Mouse (Mus musculus) spleen, adult 2 months (tissue): ENCODE measurements around the gene Kif26a. TPM values are rescaled to one million over a fixed set of nuclear protein-coding genes. Genes with fewer than 3 reads are reported as not detected.

Experiments used
- DNase-seq, 2 experiments: peaks; one replicate each; pipeline versions ENCODE4 v3.0.0 to v3.0.0-alpha.2; 2012 to 2021; ENCODE audit warnings: low spot score in 2 of 2, low read depth in 1 of 2
- H3K27ac ChIP-seq: fragments of 200-500 bp; 2 replicates; pipeline ENCODE4 v1.5.1; 2012; ENCODE audit warnings: low read length, inconsistent platforms; ENCODE audit not compliant: insufficient read depth
- H3K27me3 ChIP-seq: fragments of 200-500 bp; 2 replicates; pipeline ENCODE4 v1.6.1; 2012; ENCODE audit warnings: mild to moderate bottlenecking, moderate library complexity, low read length, inconsistent platforms; ENCODE audit not compliant: control insufficient read depth, insufficient read depth
- H3K36me3 ChIP-seq: fragments of 200-500 bp; 2 replicates; pipeline ENCODE4 v1.6.1; 2012; ENCODE audit warnings: mild to moderate bottlenecking, low read length, inconsistent platforms; ENCODE audit not compliant: control insufficient read depth, insufficient read depth
- H3K4me1 ChIP-seq: fragments of 200-500 bp; 2 replicates; pipeline ENCODE4 v1.6.1; 2011; ENCODE audit warnings: inconsistent platforms; ENCODE audit not compliant: control insufficient read depth, insufficient read depth, insufficient read length
- H3K4me3 ChIP-seq: fragments of 200-500 bp; 2 replicates; pipeline ENCODE4 v1.5.1; 2011; ENCODE audit warnings: mild to moderate bottlenecking, inconsistent platforms; ENCODE audit not compliant: insufficient read depth, insufficient read length; ENCODE audit errors: extremely low read depth
- CTCF ChIP-seq: fragments of 200-500 bp; IDR thresholded peaks from 2 replicates; pipeline ENCODE4 v1.5.1; 2011; ENCODE audit warnings: mild to moderate bottlenecking, inconsistent platforms; ENCODE audit not compliant: insufficient read depth, insufficient read length, insufficient replicate concordance; ENCODE audit errors: extremely low read depth
- POLR2A ChIP-seq: fragments of 200-500 bp; IDR thresholded peaks from 2 replicates; pipeline ENCODE4 v1.6.1; 2011; ENCODE audit warnings: low read depth, low read length, inconsistent platforms
- WGBS: fragments of 180-500 bp; shearing (Covaris S2); methylation state at CpG from one replicate; pipeline ENCODE4 v1.1.7; 2018; 5-methylcytosine and 5-hydroxymethylcytosine counted together
- polyA plus RNA-seq: library from polyadenylated mRNA; depleted of rRNA; stranded (reverse); fragments of >200 nt; gene quantifications from 2 replicates; pipeline ENCODE4 v1.2.3, GENCODE M21; 2012

The Kif26a gene
- polyA plus RNA-seq, 1 experiment: 1.8 TPM

DNA sequence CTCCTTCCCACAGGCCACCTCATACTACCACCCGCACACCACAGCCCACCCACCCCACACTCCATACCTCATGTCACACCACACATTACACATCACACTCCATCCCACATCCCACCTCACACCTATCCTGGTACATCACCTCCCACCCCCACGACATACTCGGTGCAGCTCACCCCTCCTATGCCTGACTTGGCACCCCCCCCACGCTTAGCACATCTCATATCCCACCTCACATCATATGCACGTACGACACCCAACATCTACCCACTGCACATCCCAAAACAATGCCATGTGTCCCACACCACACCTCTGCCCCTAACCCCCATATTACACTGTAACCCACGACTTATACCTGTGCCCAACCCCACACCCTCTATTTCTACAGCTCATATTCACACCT lies 69.5 kb downstream of the Kif26a start:
- Histone ChIP-seq H3K36me3 (no peaks in the 10 kb centered on the region), H3K27ac (no peak overlapping the region), H3K27me3 (no peaks in the 10 kb centered on the region), H3K4me1 (no peaks in the 10 kb centered on the region), H3K4me3 (no peak overlapping the region)
- DNase-seq: no peak
- 80% methylated on average over 7 of the region's 7 CpGs for WGBS
- no peak for TF ChIP-seq CTCF
- TF ChIP-seq POLR2A: no peak

DNA sequence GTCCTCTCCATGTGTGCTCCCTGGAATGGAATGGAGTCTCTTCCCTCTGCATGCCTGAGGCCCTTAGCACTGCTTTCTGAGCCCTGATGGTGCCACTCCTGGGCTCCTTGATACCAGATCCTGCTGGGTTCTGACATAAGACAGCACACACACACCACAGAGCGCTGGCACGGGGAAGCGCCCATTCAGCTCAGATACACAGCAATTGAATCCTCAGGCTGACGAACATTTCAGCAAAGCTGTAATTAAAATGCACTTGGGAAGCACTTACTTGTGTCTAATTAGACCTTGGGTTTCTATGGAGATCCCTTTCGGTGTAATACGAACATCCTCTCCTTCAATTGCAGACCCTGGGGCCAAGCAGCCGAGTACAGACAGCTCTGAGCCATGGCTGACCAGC lies 71.0 kb downstream of the Kif26a start:
- no peak for DNase-seq
- no peak overlapping the region for H3K4me3 ChIP-seq
- no peaks in the 10 kb centered on the region for H3K36me3 ChIP-seq
- H3K4me1 ChIP-seq: no peaks in the 10 kb centered on the region
- H3K27me3 ChIP-seq: no peaks in the 10 kb centered on the region
- WGBS: 84% methylated on average over 7 of the region's 7 CpGs
- no peak overlapping the region for H3K27ac ChIP-seq
- TF ChIP-seq POLR2A: no peak
- TF ChIP-seq CTCF: no peak

DNA sequence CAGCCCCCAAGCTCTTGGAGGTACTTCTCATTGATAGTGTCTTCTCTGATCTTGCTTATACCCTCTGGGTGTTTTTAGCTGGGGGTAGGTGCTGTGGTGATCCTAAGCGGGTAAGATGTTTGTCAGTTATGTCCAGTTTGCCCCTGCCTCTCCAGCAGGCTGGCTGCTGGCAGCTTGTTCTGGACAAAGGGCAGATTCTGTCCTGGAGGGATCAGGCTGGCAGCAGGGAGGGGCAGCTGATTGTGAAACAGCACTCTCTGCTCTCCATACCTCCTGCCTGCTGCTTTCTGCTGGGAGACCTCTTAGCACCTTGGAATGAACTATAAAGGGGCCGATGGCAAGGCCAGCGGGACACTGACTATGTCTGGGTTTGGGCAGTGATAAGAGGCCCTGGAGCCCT lies 71.7 kb downstream of the Kif26a start:
- no peaks in the 10 kb centered on the region for H3K4me1 ChIP-seq
- TF ChIP-seq CTCF (no peak), POLR2A (no peak)
- H3K4me3 ChIP-seq: no peak overlapping the region
- WGBS: 67% methylated on average over 3 of the region's 3 CpGs
- no peak overlapping the region for H3K27ac ChIP-seq
- no peaks in the 10 kb centered on the region for H3K36me3 ChIP-seq
- H3K27me3 ChIP-seq: no peaks in the 10 kb centered on the region
- no peak for DNase-seq

GRCm38 (mm10) chr12:112221290-112221689 lies 75.3 kb downstream of the Kif26a start:
- no peak overlapping the region for H3K27ac ChIP-seq
- WGBS: 71% methylated on average over 6 of the region's 6 CpGs
- TF ChIP-seq CTCF (no peak), POLR2A (no peak)
- no peak for DNase-seq
- no peaks in the 10 kb centered on the region for H3K27me3 ChIP-seq
- H3K4me1 ChIP-seq: no peaks in the 10 kb centered on the region
- H3K4me3 ChIP-seq: no peak overlapping the region
- no peaks in the 10 kb centered on the region for H3K36me3 ChIP-seq

GRCm38 (mm10) chr12:112221754-112222439 lies 75.9 kb downstream of the Kif26a start:
- no peak for TF ChIP-seq CTCF
- TF ChIP-seq POLR2A: no peak
- 60% methylated on average over 19 of the region's 19 CpGs for WGBS
- Histone ChIP-seq H3K4me3 (no peak overlapping the region), H3K27ac (no peak overlapping the region), H3K4me1 (no peaks in the 10 kb centered on the region), H3K27me3 (no peaks in the 10 kb centered on the region), H3K36me3 (no peaks in the 10 kb centered on the region)
- no peak for DNase-seq

DNA sequence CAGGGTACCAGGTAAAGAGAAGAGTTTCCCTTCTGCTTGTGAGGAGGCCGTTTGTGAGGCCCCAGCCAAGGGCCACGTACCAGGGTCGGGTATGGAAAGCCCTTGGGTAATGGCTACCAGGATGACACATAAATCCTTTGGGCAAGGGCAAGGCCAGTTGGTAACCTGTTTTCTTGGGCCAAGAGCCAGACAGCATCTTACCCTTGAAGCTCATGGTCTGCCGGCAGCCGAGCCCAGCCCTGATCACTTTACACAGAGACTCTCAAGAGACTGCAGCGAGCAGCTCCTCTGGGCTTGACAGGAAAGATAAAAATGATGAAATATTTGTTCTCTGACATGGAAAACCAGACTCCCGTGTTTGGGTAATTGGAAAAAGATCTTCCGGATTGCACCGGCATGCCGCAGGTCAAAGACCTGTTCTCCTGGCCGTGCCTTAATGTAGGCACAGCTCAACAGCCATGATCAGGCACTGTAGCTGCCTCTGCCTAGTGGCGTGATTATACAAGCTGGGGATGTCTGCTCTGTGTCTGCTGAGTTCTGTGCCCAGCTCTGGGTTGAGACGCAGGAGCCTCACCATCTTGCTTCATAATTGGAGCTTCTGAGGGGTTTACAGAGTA lies 77.8 kb downstream of the Kif26a start:
- no peaks in the 10 kb centered on the region for H3K36me3 ChIP-seq
- no peak for TF ChIP-seq POLR2A
- TF ChIP-seq CTCF: no peak
- H3K27me3 ChIP-seq: no peaks in the 10 kb centered on the region
- H3K4me3 ChIP-seq: no peak overlapping the region
- H3K4me1 ChIP-seq: no peaks in the 10 kb centered on the region
- no peak for DNase-seq
- no peak overlapping the region for H3K27ac ChIP-seq
- WGBS: 85% methylated on average over 13 of the region's 13 CpGs

- Histone ChIP-seq H3K4me3 (no peak overlapping the region), H3K27ac (no peak overlapping the region), H3K4me1 (no peaks in the 10 kb centered on the region), H3K27me3 (no peaks in the 10 kb centered on the region), H3K36me3 (no peaks in the 10 kb centered on the region)
- TF ChIP-seq POLR2A: no peak
- TF ChIP-seq CTCF: no peak
- DNase-seq: no peak
- 59% methylated on average over 1 of the region's 1 CpGs for WGBS
Observed at GRCm38 (mm10) chr12:112226238-112226637, 80.2 kb downstream of the Kif26a start.
